Mouse (Mus musculus): Measurements from ENCODE around the gene Chil6. TPM values are rescaled to one million over a fixed set of nuclear protein-coding genes. Genes with fewer than 3 reads are reported as not detected.

Gene Chil6
- not detected in 2 replicates for polyA plus RNA-seq (2015; fragmentation: Nextera tagmentation; extraction: Ambion mirVana)

- Histone ChIP-seq H3K4me3 (no peak within 1 kb of the TSS), H3K9ac (replicated peaks) (no peak within 1 kb of the TSS), H3K27ac (replicated peaks) (no peak within 1 kb of the TSS), H3K9me3 (no peaks in the 10 kb centered on the region), H3K4me2 (replicated peaks) (no peak within 1 kb of the TSS), H3K36me3 (no peaks in the 10 kb centered on the region), H3K27me3 (no peaks in the 10 kb centered on the region), H3K4me1 (no peaks in the 10 kb centered on the region)
- ATAC-seq (replicated peaks): no peak
Observed at GRCm38 (mm10) chr3:106406082-106406481, at the start of gene Chil6. Chil6 (minus strand) TSS chr3:106406182.

- ATAC-seq (replicated peaks): no peak
- Histone ChIP-seq H3K27ac (replicated peaks) (no peak overlapping the region), H3K4me1 (no peaks in the 10 kb centered on the region), H3K9me3 (no peaks in the 10 kb centered on the region), H3K9ac (replicated peaks) (no peak overlapping the region), H3K4me3 (no peak overlapping the region), H3K36me3 (no peaks in the 10 kb centered on the region), H3K27me3 (no peaks in the 10 kb centered on the region), H3K4me2 (replicated peaks) (no peak overlapping the region)
- 79% methylated on average over 4 of the region's 4 CpGs for WGBS
Observed at GRCm38 (mm10) chr3:106452616-106453015, 46.6 kb upstream of the Chil6 start.

GRCm38 (mm10) chr3:106449567-106449966 is 43.6 kb upstream of the Chil6 start:
- Histone ChIP-seq H3K4me1 (no peaks in the 10 kb centered on the region), H3K27me3 (no peaks in the 10 kb centered on the region), H3K9me3 (no peaks in the 10 kb centered on the region), H3K36me3 (no peaks in the 10 kb centered on the region), H3K4me3 (no peak overlapping the region), H3K27ac (replicated peaks) (no peak overlapping the region), H3K4me2 (replicated peaks) (no peak overlapping the region), H3K9ac (replicated peaks) (no peak overlapping the region)
- 73% methylated on average over 4 of the region's 4 CpGs for WGBS
- no peak for ATAC-seq (replicated peaks)

GRCm38 (mm10) chr3:106448995-106449394 is 43.0 kb upstream of the Chil6 start:
- no peak overlapping the region for H3K27ac ChIP-seq (replicated peaks)
- ATAC-seq (replicated peaks): no peak
- no peaks in the 10 kb centered on the region for H3K27me3 ChIP-seq
- H3K4me1 ChIP-seq: no peaks in the 10 kb centered on the region
- no peak overlapping the region for H3K9ac ChIP-seq (replicated peaks)
- no peak overlapping the region for H3K4me2 ChIP-seq (replicated peaks)
- H3K4me3 ChIP-seq: no peak overlapping the region
- no peaks in the 10 kb centered on the region for H3K36me3 ChIP-seq
- H3K9me3 ChIP-seq: no peaks in the 10 kb centered on the region

- no peak overlapping the region for H3K4me3 ChIP-seq
Observed at GRCm38 (mm10) chr3:106448571-106448970, 42.6 kb upstream of the Chil6 start.

More at GRCm38 (mm10) chr3:106448571-106448970, 42.6 kb upstream of the Chil6 start:
- H3K9me3 ChIP-seq: no peaks in the 10 kb centered on the region
- H3K4me2 ChIP-seq (replicated peaks): no peak overlapping the region
- no peak overlapping the region for H3K9ac ChIP-seq (replicated peaks)
- peak; percentile 86 for ATAC-seq (replicated peaks)
- no peak overlapping the region for H3K27ac ChIP-seq (replicated peaks)
- no peaks in the 10 kb centered on the region for H3K36me3 ChIP-seq
- H3K4me1 ChIP-seq: no peaks in the 10 kb centered on the region
- no peaks in the 10 kb centered on the region for H3K27me3 ChIP-seq

Other genes starting within 250 kb of the Chil6 start
- gene Chil3, start 238.6 kb downstream of the Chil6 start, polyA plus RNA-seq (2015; fragmentation: Nextera tagmentation; extraction: Ambion mirVana): not detected in 2 replicates
- gene Chil4, start 186.7 kb downstream of the Chil6 start, polyA plus RNA-seq (2015; fragmentation: Nextera tagmentation; extraction: Ambion mirVana): not detected in 2 replicates
- gene Dennd2d, start 76.2 kb upstream of the Chil6 start, polyA plus RNA-seq (2015; fragmentation: Nextera tagmentation; extraction: Ambion mirVana): 0.09 and 0.34 TPM in 2 replicates
- 51.6 and 55.6 TPM in 2 replicates for gene Dram2, start 141.6 kb upstream of the Chil6 start, polyA plus RNA-seq (2015; fragmentation: Nextera tagmentation; extraction: Ambion mirVana)
- gene Cept1, start 141.6 kb upstream of the Chil6 start, polyA plus RNA-seq (2015; fragmentation: Nextera tagmentation; extraction: Ambion mirVana): 41.3 and 49.9 TPM in 2 replicates